Mouse (Mus musculus) ES-CJ7 (cell line): ENCODE measurements around the gene Hspa4.
A peak's percentile ranks its signal among the peaks of the same experiment; 100 is the strongest.

Experiments used
- DNase-seq: peaks from one replicate; pipeline ENCODE4 v3.0.0; 2011; ENCODE audit warnings: low read depth, low spot score

Hspa4 gene

GRCm38 (mm10) chr11:53252186-53253119 lies 47.8 kb downstream of the Hspa4 start:
- no peak for DNase-seq

- DNase-seq = no peak
These were observed 49.5 kb downstream of the Hspa4 start for GRCm38 (mm10) chr11:53250796-53251195.

DNA sequence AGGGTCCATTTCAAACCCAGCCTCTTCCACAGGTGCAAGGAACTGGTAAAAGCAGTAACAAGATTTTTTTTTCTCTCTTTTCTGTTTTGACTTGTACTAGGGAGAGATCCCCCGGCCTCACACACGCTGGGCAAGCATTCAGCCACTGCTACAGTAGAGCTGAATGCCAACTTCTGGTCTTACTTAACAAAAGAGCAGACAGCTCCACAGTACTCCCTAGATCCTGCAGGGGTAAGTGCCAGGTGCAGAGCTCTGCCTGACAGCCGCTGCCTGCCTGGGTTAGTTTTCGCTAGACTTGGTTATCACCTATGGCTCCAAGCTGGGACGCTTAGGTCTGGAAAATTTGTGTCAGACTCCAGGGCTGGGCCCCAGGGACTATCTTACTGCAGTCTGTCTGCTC lies 50.6 kb downstream of the Hspa4 start:
- DNase-seq = no peak

GRCm38 (mm10) chr11:53245561-53245960 lies 54.7 kb downstream of the Hspa4 start:
- DNase-seq = no peak

DNA sequence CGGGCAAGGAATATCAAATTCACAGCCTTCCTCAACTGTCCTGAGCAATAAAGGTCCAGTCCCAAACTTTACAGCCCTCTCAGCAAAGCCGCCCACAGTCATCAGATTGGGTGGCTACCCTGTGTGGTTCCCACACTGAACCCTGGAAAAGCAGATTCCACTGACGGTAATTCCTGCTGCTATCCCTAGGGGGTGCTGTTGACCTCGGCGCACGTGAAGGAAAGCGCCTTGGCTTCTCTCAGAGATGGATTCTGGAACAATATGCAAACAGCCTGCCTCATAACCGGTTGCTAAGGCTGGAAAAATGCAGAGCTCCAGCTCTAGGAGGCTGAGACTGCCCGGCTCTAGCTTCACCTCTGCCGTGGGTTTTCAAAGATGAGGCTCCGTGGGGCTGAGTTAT lies 57.1 kb downstream of the Hspa4 start:
- peak; percentile 67 for DNase-seq

- DNase-seq = no peak
These were observed 66.7 kb downstream of the Hspa4 start for GRCm38 (mm10) chr11:53233590-53233989.

DNA sequence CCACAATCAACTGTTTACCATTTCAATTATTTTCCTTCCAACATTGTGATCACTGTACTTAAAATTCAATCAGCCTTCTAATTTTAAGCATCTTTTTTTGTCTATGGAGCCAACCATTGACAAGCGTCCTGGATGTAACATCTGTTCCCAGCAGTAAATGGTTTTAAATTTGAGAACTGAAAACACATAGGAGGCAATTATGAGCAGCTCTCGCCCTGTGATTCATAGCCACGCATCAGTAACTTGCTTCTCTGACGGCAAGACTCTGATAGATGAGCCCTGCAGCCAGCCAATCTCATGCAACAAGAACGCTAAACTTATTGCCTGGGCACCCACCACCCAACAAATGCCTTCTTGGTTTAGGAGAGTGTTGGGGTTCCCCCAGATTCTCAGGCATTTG lies 68.4 kb downstream of the Hspa4 start:
- DNase-seq = no peak

- no peak for DNase-seq
These were observed 71.2 kb downstream of the Hspa4 start for GRCm38 (mm10) chr11:53229011-53229410.

DNA sequence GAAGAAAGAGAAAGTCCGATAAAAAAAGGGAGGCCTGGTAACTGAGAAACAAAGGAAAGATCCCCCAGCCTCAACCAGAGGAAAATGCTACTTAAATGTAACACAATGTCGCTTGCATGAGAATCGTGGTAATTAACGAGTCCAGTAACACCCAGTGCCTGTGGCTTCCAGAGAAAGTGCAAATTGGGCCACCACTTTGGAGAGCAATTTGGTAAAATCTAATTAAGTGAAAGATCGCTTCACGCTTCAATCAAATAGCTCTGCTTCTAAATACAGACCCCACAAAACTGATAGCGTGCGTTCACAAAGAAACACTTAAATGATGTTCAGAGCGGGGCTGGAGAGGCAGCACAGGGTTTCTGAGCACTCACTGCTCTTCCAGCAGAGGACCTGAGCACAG lies 89.4 kb downstream of the Hspa4 start:
- DNase-seq = no peak
